Mouse (Mus musculus): ENCODE results near the gene Specc1.

Gene Specc1

GRCm38 (mm10) chr11:62018315-62019205, 62.0 kb downstream of the Specc1 start:
- DNase-seq = no peak

GRCm38 (mm10) chr11:62019857-62020256, 63.3 kb downstream of the Specc1 start:
- no peak for DNase-seq

- DNase-seq = no peak
Measured at GRCm38 (mm10) chr11:62020898-62021297, 64.3 kb downstream of the Specc1 start.

GRCm38 (mm10) chr11:62022105-62022504, 65.5 kb downstream of the Specc1 start:
- DNase-seq = no peak

- DNase-seq = no peak
Measured at GRCm38 (mm10) chr11:62022718-62023493, 66.3 kb downstream of the Specc1 start.

- DNase-seq = peak in 1 of 2 experiments; percentile 25
Measured at GRCm38 (mm10) chr11:62023494-62024233, 67.1 kb downstream of the Specc1 start.

GRCm38 (mm10) chr11:62024234-62024601, 67.7 kb downstream of the Specc1 start:
- peak; percentile 35 to 45 for DNase-seq

- no peak for DNase-seq
Measured at GRCm38 (mm10) chr11:62024952-62025351, 68.4 kb downstream of the Specc1 start.

GRCm38 (mm10) chr11:62025770-62026169, 69.2 kb downstream of the Specc1 start:
- DNase-seq = no peak

GRCm38 (mm10) chr11:62026345-62026815, 69.8 kb downstream of the Specc1 start:
- DNase-seq = no peak

GRCm38 (mm10) chr11:62027271-62027670, 70.7 kb downstream of the Specc1 start:
- no peak for DNase-seq

- no peak for DNase-seq
Measured at GRCm38 (mm10) chr11:62027705-62028104, 71.1 kb downstream of the Specc1 start.

GRCm38 (mm10) chr11:62029171-62029570, 72.6 kb downstream of the Specc1 start:
- no peak for DNase-seq

GRCm38 (mm10) chr11:62034564-62034963, 78.0 kb downstream of the Specc1 start:
- DNase-seq = no peak

GRCm38 (mm10) chr11:62035220-62035619, 78.7 kb downstream of the Specc1 start:
- DNase-seq = no peak

GRCm38 (mm10) chr11:62040122-62040521, 83.6 kb downstream of the Specc1 start:
- no peak for DNase-seq

GRCm38 (mm10) chr11:62044627-62045026, 88.1 kb downstream of the Specc1 start:
- DNase-seq = peak in 1 of 2 experiments; percentile 38

GRCm38 (mm10) chr11:62045964-62046363, 89.4 kb downstream of the Specc1 start:
- no peak for DNase-seq

GRCm38 (mm10) chr11:62047817-62048640, 91.5 kb downstream of the Specc1 start:
- DNase-seq = peak; percentile 78 to 84

- DNase-seq = no peak
Measured at GRCm38 (mm10) chr11:62049170-62049569, 92.6 kb downstream of the Specc1 start.

- peak; percentile 70 to 75 for DNase-seq
Measured at GRCm38 (mm10) chr11:62050356-62051330, 94.1 kb downstream of the Specc1 start.

Measured in kidney, postnatal 25 days (tissue).